Mouse (Mus musculus): ENCODE data around the gene Podxl.

DNA sequence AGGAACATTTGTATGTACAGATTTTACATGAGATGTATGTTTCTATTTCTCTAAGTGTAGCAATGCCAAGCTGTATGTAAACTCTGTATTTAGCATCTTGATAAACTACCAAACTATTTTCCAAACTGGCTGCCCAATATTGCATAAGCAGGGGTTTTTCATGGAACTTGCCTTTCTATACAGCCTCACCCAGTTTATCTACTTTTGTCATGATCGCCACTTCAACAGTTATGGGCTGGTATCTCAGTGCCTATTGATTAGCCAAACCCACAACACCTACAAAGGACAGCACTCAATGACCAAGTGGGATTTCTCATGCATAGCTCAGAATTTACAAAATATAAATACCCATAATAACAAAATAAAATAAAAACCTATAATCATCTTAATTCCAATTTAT lies 25.7 kb downstream of the Podxl start:
- TF ChIP-seq CTCF (IDR thresholded peaks at IDR 0.05; ENCODE audit: low read depth), result no peak
- TF ChIP-seq EP300 (IDR thresholded peaks at IDR 0.05; ENCODE audit: low read depth), result peak; percentile 36; the same call in 1 of the 2 replicates
